Mouse (Mus musculus): Measurements from ENCODE around the gene Npr1.

Npr1 gene

DNA sequence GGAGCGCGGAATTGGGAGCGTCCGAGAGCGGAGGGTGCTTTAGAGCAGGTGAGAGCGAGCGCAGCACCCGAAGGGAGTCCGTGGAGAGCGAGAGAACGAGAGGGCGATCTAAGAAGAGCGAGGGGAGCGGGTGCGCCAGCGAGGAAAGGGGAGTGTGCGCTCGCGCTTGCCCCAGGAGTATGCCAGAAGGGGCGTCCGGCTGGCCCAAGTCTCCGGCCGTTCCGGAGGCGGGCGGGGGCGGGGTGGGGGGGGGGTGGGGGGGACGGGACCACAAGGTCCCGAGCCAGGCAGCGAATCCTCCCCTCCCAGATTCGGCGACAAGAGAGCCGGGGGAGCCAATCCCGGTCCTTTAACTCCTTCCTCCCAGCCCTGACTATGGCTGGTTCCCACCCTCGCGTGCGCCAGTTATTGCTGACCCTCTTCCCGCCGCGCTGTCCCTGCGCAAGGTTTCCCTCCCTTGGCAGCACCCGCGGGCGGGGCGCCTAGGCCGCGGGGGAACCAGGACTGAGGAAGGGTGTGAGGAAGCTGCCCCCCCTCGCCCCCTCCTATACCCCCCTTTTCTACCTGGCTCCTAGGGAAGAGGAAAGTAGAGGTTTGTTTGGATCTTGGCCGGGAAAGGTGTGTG, at the start of gene Npr1:
Gene Npr1, minus strand, starts transcription at position 181 of the 625 bp plus-strand sequence.
- DNase-seq, result peak; percentile 21

DNA sequence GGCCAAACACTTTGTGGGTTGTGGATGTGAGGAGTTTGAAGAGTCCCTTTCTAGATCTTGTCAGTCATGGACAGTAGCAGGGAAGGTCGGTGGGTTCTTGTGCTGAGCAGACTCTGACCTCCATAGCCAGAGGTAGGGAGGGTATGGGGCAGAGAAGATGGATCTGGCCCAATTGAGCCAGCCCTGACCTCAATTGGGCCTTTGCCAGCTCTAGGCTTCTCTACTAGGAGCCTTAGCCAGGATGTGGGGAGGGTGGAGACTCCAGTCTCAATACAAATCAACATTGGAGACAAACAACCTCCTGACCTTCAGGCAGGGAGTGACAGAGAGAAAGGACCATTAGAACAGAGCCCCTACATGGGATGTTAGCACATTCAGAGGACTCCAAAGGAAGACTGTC, 49.6 kb upstream of the Npr1 start:
- peak; percentile 12 for DNase-seq

DNA sequence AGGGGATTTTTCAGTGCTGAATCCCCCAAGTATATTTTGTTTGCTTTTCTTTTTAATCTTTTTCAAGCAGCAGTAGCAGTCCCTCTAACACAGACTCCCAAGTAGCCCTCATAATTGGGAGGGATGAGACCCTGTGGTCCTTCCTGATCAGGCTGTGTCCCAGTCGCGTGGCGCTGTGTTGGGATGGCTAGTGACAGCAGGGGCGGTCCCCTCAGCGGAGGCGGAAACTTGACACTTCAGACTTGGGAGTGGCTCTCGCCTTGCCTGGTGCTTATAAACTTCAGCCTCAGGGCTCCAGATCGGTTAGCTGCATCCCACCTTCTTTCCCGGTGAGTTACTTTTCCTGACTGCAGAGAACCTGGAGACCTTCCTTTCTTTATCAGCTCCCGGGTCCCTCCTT, 49.0 kb upstream of the Npr1 start:
- DNase-seq, result no peak

DNA sequence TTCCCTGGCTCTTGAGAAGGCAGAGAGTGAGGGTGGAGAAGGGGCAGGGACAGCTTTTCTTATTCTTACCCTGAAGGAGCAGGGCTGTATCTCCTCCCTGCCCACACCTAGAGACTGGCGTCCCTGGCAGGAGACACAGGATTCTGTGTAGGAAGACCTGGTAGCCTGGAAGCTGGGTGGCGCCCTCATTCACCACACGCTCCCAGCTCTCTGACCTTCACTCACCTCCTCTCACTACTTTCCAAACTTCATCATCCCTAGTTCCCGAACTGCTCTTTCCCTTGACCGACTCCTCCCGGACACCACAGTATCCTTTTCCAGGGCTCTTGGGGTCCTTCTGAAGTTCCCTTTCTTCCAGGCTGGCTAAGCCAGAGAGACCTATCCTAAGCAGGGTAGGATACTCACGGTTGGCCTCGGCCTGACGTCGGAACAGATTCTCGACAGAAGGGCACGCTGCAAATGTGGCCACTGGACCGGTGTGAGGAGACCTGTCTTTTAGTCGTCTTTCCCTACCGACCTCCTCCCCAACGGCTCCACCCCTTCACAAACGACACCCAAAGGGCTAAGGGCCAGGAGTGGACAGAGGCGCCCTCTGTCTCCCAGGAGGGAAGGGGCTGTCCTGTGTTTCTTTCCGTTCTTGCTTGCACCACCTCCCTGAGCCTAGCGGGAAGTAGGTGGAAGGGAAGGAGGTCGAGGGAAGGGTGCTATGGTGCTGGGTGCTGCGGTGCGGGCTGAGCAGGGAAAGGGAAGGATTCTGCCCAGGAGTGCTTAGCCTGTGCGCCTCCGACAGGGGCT, 48.3 kb upstream of the Npr1 start, which contains the start of the genes S100a1 and S100a13:
Gene S100a1, minus strand, starts transcription at position 597 of the 795 bp plus-strand sequence.
Gene S100a13, plus strand, starts transcription at position 640 of the 795 bp plus-strand sequence.
- DNase-seq, result peak; percentile 52

DNA sequence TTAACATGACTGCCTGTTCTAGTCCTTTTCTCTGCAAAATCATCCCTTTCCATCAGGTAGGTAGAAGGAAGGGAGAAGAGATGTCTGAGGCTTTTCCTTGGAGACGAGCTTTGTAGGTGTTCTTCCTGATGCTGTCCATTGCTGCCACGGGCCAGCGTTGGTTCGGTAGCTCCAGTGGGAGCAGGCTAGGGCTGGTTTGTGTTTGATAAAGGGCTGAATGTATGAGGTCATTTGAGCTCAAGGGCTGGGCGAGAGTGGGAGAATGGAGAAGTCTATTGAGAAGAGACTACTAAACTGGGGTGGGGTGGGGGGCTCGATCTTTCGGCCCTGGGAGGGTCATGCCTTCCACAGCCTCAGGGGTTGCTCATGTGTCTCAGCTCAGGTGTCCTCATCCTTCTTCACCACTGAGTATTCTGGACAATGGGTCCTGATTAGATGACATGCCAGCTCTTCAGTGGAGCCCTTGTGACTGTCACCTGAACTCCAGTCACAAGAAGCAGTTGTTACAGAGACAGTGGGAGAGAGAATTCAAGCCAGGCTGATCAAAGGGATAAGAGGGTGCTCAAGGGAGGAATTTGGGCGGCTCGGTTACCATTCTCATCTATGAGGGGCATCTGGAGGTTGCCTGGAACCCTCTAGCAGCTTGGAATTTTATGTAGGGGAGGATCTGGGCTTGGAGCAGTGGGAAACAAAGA, 47.4 kb upstream of the Npr1 start:
- DNase-seq, result no peak

DNA sequence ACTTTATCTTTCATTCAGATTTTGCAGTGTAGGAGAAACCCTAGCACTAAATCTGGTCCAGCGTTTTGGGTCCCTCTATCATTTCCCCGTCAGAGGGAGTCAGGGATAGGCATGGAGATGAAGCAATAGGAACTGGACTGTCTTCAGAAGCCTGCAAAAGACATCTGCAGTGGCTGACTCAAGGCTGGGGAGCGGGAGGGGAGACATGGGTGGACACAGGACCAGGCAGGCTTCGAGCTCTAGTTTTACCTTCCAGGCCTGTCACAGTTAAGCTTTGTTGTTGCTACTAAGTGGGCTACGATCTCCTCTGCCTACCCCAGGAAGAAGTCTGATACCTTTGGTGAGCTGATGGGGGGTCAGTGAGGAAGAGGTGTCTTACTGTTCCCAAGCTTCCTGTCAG, 46.6 kb upstream of the Npr1 start:
- DNase-seq, result no peak

DNA sequence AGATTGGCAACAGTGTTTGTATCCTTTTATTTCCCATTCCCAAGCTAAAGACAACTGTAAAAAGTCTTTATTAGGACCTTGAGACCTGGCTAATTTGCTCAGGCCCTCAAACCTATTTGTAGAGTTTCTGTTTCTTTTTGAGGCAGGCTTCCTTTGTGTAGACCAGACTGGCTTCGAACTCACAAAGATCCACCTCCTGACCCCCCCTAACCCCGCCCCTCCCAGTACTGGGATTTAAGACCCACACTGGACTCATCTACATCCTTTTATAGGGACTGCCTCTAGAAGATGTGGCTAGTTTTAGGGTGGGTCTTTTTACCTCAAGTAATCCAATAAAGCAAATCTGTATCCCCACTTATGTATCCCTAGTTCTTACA, 44.1 kb upstream of the Npr1 start:
- no peak for DNase-seq

DNA sequence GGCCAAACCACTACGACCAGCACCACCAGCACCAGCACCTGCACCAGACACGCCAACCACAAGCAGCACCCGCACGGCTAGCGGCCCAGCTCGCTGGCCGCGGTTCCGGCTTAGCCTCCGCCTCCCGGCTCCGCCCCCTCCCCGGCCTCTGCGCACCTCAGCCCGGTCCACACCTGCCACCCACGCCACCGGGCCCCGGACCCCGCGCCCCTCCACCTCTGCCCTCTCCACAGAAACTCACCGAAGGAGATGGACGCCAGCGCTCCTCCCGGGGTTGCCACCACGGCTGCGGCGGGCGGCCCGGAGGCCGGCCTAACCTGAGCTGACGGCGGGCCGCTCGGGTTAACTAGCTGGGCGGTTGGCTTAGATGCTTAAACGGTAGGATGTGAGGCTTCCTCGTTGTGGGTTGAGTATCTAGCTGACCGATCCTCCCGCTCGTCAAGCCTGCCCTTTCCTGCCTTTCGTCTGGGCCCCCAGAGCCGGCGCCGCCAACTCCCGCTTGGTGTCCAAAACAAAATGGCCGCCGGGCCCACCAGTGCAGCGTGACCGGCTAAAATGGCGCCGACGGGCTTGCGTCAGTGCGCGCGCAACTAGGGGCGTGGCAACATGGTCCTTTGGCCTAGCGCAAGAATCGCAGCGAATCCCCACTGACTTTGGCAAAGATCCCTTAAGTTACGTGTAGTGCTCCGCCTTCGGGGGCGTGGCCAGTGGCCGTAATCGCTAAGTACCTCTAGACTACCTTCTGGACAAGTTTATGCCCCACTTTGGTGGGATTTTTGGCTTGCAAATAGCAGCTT, 43.5 kb upstream of the Npr1 start, which contains the start of gene Chtop:
Gene Chtop, minus strand, starts transcription at position 549 of the 797 bp plus-strand sequence.
- DNase-seq, result peak; percentile 98

DNA sequence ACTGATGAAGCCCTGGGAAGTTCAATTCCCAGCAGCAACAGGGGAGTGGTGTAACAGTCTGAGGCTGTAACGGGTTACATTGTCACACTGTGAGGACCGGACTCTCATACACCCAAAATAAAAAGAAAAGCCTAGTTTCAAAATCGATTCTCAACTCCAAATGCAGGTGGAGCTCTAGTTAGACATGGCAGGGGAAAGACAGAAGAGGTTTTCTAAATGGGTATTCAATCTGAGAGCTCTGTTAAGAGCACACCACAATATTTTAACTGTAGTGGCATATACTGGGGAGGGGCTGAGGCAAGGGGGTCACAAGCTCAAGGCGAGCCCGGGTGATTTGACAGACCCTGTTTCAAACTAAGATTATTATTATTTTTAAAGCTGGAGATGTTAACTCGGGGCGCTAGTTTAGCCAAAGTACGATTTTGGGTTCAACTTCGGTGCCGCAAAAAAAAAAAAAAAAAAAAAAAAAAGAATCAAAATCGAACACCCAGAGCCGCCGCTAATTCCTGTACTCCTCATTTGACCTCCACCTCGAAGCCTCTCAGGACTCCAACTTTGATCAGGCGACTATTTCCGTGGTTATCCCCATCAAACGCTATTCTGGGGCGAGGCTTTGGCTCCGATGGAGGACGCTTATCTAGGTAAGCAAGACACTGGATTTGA, 42.8 kb upstream of the Npr1 start:
- DNase-seq, result no peak

DNA sequence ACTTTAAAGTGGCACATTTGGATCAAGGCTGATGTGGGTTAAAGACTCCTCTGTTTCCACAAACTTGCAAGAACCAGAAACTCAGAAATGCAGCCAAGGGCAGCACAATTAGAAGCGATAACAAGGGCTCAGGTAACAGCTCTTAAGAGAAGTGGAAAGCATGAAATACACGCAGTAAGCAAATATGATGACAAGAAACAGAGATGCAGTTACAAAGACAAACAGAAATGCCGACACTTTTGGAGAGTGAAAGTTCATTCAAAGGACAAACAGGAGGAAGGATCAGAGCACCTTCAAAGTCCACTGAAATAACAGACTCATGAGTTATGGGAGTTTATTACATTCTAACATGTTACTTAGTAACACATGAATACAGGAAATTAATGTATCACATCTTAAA, 40.7 kb upstream of the Npr1 start:
- DNase-seq, result no peak

DNA sequence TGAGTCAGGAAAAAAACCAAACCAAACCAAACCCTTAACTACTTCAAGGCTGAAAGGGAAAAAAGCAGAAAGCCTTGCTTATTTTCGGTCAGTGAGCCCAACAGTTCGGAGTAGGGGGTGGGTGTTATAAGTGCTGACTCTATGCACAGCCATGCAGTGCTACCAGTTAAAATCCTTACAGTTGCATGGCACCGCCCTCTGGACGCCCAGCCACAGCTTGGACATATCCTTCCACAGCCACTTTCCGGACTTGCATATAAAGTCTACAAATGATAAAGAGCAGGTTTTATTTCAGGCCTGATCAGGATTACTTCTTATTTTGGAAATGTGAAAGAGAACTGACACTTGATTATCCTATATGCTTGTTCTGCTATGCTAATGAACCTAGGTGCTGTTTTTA, 39.5 kb upstream of the Npr1 start:
- DNase-seq, result no peak

DNA sequence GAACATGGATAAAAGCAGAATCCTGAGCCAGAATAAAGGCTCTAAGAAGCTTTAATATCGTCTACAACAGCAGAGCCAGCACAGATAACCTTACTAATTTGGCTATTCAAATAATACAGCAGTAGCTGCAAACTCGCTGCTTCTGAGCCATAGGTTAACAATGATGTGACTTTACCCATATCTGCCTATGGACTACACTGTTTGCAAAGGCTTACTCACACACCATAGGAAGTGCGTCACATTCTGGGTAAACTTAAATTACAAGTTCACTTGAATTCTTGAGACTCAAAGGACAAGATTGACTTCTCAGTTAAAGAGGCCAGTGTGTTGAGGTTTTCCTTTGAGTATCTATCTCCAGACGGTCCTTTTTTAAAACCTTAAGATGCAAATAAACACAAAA, 37.8 kb upstream of the Npr1 start:
- DNase-seq, result no peak

DNA sequence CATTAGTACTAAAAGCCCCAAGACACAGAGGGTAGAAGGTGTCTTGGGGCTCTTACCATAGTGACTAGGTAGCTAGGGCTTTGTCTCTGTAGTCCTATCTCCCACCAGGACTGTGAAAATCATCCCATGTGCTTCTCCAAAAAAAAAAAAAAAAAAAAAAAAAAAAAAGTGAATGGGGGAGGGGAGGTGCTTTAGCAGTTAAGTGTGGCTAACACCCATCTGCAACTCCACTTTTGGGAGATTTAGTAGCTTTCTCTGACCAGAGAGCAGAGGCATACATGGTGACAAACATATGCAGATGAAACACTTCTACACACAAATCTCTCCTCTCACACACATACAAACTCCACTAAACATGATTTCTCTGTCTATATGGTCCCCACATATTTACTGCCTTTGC, 31.9 kb upstream of the Npr1 start:
- no peak for DNase-seq

DNA sequence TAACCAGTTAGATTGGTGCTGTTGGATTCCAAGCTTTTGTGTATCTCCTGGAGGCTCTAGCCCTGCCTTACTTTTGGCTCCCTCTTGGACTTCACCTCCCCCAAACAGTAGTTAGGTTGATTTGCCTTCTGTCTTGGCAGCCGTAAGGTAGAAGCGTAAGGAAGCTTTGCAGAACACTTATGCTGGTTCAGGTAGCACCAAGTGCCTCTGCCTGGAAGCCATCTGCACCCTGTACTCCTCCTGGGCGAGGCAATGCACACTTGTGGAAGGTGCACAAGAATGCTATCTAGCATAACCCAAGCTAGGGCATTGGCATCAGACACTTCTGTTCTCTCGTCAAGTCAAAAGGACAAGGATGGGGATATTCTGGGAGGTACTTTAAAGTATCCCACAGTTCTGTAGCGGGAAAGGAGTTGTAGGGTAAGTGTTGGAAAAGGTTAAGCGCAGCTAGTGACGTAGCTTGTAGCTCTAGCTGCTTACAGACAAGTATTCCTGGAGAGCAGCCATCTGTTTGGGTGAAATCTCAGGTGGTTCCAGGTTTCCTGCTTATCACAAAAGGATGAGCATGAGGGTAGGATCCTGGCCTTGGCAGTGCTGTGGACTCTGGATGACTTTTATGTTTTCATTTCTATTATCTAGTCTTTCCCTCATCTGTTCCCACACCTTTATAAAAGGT, 30.3 kb upstream of the Npr1 start:
- DNase-seq, result peak; percentile 11

DNA sequence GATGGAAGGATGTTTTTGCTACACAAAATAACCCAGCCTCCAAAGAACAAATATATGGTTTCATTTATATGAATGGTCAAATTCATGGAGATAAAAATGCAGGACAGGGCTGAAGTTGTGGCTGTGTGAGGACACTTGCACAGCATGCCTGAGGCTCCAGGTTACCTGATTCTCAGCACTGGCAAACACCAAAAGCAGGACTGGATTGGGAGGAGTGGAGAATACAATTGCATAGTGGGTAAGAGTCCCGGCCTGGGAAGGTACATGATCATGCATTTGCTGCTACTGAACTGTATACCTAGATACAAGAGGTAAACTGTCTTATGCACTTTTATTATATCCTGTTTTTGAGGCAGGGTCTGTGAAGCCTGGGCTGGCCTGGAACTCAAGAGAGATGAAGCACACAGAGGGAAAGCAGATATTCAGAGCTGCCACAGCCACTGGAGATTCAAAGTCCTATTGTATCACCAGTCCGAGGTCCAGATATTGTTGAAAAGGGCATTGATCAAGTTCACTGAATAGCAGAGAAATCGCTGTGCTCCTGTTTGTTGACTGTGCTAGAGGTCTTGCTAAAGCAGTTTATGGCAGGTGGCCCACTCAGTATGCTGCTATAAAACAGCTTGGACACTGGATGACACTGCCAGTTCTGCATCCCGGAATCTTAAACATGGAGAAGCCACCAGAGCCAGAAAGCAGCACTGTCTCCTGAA, 28.3 kb upstream of the Npr1 start:
- no peak for DNase-seq

DNA sequence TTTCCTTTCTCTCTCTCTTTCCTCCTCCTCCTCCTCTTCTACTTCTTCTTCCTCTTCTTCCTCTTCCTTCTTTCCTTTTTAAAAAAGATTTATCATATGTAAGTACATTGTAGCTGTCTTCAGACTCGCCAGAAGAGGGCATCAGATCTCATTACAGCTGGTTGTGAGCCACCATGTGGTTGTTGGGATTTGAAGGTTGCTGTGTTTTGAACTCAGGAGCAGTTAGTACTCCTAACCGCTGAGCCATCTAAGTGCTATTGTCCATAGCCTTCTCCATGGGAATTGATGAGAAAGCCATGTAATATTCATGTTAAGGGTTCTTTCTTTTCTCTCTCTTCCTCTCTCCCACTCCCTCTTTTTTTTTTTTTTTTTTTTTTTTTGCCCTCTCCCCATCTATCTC, 25.7 kb upstream of the Npr1 start:
- DNase-seq, result peak; percentile 47

DNA sequence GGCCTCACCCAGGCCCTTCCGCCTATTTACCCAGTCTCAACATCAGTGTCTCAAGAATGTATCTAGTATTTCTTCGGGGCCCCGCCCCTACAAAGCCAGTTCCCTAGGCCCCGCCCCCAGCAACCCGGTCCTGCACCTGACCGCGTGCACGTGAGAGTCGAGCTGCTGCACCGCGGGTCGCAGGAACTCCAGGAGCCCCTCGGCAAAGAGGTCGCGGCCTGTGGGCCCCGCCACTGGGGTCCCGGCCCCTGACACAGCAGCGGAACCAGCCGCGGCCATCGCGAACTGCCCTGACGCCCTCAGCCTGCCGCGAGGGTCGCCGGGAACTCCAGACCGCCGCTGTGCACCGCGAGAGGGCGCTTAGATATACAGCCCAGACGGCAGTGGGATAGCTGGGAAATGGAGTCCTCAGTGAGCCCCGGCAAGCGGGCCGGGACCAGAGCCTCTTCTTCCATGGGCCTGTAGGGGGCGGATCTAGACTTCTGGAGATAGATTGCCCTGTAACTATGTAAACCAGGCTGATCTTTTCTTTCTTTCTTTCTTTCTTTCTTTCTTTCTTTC, 25.1 kb upstream of the Npr1 start, which contains the start of gene Snapin:
Gene Snapin, minus strand, starts transcription at position 338 of the 561 bp plus-strand sequence.
- peak; percentile 94 for DNase-seq

DNA sequence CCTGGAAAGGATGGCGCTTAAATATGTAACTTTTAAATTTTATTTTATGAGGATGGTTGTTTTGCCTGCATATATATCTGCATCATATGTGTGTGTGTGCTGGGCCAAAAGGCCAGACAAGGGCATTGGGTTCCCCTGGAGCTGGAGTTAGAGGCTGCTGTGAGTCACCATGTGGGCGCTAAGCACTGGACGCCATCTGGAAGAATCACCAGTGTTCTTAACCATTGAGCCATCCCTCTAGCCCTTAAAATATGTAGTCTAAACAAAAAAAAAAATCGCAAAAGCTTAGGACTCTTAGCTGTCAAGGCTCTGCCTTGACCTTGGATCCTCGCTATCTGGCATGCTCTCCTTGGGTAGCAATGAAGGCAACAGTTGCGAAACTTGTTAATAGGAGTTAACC, 22.9 kb upstream of the Npr1 start:
- DNase-seq, result no peak

DNA sequence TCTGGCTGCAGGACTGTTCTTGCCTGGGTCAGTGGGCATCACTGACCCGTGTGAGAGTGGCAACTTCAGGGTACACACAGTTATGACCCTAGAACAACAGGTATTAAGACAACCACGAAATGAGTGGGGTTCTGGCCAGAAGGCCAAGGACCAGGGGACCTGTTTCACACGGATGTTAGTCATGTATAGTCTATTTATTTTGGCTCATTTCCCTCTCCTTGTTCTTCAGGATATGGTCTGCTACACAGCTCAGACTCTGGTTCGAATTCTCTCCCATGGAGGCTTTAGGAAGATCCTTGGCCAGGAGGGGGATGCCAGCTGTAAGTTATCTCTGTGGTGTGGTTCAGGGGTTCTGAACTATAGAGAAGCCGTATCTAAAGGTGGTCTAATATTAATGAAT, 21.3 kb upstream of the Npr1 start:
- no peak for DNase-seq

DNA sequence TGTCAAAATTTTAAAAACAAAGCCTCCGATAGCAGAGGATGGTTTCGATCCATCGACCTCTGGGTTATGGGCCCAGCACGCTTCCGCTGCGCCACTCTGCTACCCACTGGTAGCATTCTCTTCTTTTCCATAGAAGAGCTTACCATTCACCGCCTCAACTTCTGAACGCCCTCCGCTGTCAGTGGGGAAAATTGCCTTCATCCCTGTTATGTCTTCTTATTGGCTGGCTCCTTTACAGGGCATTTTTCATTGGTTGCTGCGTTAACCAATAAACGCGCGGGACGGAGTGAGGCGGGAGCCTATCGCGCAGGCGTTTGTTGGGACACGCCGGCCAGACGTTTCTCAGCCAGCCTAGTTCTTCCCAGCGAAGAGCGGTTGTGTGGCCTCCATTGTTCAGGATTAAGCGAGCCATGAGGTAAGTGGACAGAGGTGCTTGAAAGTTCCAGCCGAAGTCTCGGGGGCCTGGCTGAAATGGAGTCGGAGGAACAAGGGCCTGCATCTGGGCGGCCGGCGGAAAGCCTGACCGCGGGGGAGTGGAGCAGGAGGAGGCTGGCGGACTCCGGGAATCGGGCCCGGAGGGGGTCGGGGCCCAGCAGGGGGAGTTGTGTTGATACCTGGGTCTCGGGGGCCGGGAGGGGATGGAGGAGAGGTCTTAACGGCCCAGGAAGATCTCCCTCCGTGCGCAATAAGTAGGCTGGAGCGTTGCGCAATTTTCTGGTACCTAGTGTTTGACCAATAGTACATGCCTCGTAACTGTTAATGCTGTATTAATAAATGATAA, 10.4 kb upstream of the Npr1 start, which contains the start of gene Ilf2:
Gene Ilf2, plus strand, starts transcription at position 296 of the 781 bp plus-strand sequence.
- DNase-seq, result peak; percentile 98
